Mouse (Mus musculus) heart, embryonic 14.5 days (tissue): ENCODE measurements around the gene Gimap5. TPM values are rescaled to one million over a fixed set of nuclear protein-coding genes. Genes with fewer than 3 reads are reported as not detected.

Experiments
- ATAC-seq: fragments of 200-750 bp; cut with Nextera tagmentation; 2 replicates; pipeline ENCODE4 v1.8.0; 2017; ENCODE audit warnings: low read depth, moderate TSS enrichment; ENCODE audit not compliant: insufficient number of reproducible peaks, insufficient read depth, low FRiP score
- H3K27ac ChIP-seq, 2 experiments: fragments of 200-500 bp in 1 of 2; fragments of 300-500 bp in 1 of 2; sonication (generic) in 1 of 2; replicated peaks in 1 of 2; 2 replicates each; pipeline ENCODE4 v1.5.1; 2012 to 2014; ENCODE audit warnings: low read depth in 2 of 2, low read length in 2 of 2, control low read depth in 1 of 2, mild to moderate bottlenecking in 1 of 2, mixed read lengths in 1 of 2; ENCODE audit not compliant: control insufficient read depth in 1 of 2, insufficient read depth in 1 of 2
- H3K27me3 ChIP-seq: fragments of 300-500 bp; sonication (generic); 2 replicates; pipeline ENCODE4 v1.6.1; 2014; ENCODE audit warnings: mild to moderate bottlenecking, low read length, control low read depth; ENCODE audit not compliant: control insufficient read depth, insufficient read depth
- H3K36me3 ChIP-seq: fragments of 300-500 bp; sonication (generic); 2 replicates; pipeline ENCODE4 v1.6.1; 2014; ENCODE audit warnings: mild to moderate bottlenecking, control low read depth, low read length, mixed read lengths; ENCODE audit not compliant: control insufficient read depth, insufficient read depth
- H3K4me1 ChIP-seq, 2 experiments: fragments of 200-500 bp in 1 of 2; fragments of 300-500 bp in 1 of 2; sonication (generic) in 1 of 2; 2 replicates each; pipeline ENCODE4 v1.6.1; 2012 to 2014; ENCODE audit warnings: low read length in 2 of 2, control low read depth in 1 of 2, mixed read lengths in 1 of 2; ENCODE audit not compliant: control insufficient read depth in 2 of 2, insufficient read depth in 2 of 2
- H3K4me2 ChIP-seq: fragments of 300-500 bp; sonication (generic); 2 replicates; pipeline ENCODE4 v1.6.1; 2014; ENCODE audit warnings: mild to moderate bottlenecking, low read length
- H3K4me3 ChIP-seq, 2 experiments: fragments of 200-500 bp in 1 of 2; fragments of 300-500 bp in 1 of 2; sonication (generic) in 1 of 2; 2 replicates each; pipeline ENCODE4 v1.5.1; 2012 to 2014; ENCODE audit warnings: low read length in 2 of 2, mild to moderate bottlenecking in 2 of 2, control low read depth in 1 of 2, low read depth in 1 of 2, moderate library complexity in 1 of 2; ENCODE audit not compliant: control insufficient read depth in 1 of 2, insufficient read depth in 1 of 2
- H3K9ac ChIP-seq: fragments of 300-500 bp; sonication (generic); 2 replicates; pipeline ENCODE4 v1.6.1; 2014; ENCODE audit warnings: mild to moderate bottlenecking, low read length
- H3K9me3 ChIP-seq: fragments of 300-500 bp; sonication (generic); 2 replicates; pipeline ENCODE4 v1.6.1; 2016; ENCODE audit warnings: low read length, control low read depth; ENCODE audit not compliant: control insufficient read depth
- WGBS: fragments of 180-500 bp; shearing (Covaris S2); extraction: QIAGEN DNeasy Blood & Tissue Kit; methylation state at CpG from one replicate; pipeline ENCODE4 v1.1.7; 2014; 5-methylcytosine and 5-hydroxymethylcytosine counted together
- polyA plus RNA-seq: library from polyadenylated mRNA; unstranded; fragments of >200 nt; fragmentation: Nextera tagmentation; extraction: Ambion mirVana; gene quantifications from 2 replicates; pipeline ENCODE4 v1.2.1, GENCODE M21; 2014

The Gimap5 gene
- polyA plus RNA-seq, 1 experiment from 2014 or later, result 8.7 TPM

DNA sequence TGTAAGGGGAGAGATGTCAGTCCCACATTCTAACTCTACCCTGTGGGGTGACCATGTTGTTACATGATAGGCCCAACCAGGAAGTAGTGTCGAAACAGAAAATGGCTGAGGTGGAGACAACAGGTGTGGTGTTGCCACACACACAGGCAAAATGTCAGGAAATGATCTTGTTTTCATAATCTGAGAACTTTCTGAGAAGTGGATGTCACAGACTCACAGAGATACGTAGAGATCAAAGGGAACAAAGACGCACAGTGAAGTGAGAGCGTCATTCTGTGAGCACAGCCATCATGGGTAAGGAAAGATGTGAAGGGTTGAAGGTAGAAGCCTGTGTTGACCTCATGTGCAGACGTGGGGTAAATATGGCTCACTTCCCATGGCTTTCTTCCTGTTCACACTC is 18.2 kb upstream of the Gimap5 start:
- Histone ChIP-seq H3K27ac (no peak overlapping the region), H3K4me2 (no peak overlapping the region), H3K27me3 (no peaks in the 10 kb centered on the region), H3K4me3 (no peak overlapping the region), H3K9me3 (no peaks in the 10 kb centered on the region), H3K9ac (no peak overlapping the region), H3K4me1 (peaks cover 0 to 9% of the 10 kb centered on the region in 2 experiments; a peak in 2 of 4 replicates), H3K36me3 (no peaks in the 10 kb centered on the region)
- ATAC-seq, result no peak
- WGBS, result 85% methylated on average over 5 of the region's 5 CpGs

DNA sequence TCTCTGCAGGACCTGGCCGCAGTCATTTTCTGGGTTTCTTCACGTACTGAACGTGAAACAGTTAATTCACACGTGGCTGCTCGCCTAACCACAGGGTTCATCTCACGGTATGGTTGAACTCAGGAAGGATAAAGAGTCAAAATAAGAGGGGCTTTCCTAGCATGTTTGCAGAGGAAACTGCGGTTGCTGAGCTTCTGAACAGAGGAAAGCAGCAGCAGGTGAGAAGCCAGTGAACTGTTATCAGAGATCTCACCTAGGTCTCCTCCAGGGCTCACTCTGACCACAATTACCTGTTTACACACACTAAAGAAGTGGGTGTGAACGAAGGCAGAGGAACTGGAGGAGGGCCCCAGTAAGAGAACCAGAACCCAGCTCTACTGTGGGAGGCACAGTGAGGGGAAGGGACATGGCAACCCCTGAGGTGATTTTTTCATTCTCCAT is 13.1 kb upstream of the Gimap5 start:
- H3K27ac ChIP-seq, result no peak overlapping the region
- no peak for ATAC-seq
- no peak overlapping the region for H3K9ac ChIP-seq
- no peak overlapping the region for H3K4me2 ChIP-seq
- no peaks in the 10 kb centered on the region for H3K9me3 ChIP-seq
- no peak overlapping the region for H3K4me3 ChIP-seq
- WGBS, result 38% methylated on average over 8 of the region's 8 CpGs
- H3K36me3 ChIP-seq, result no peaks in the 10 kb centered on the region
- H3K27me3 ChIP-seq, result no peaks in the 10 kb centered on the region
- no peaks in the 10 kb centered on the region for H3K4me1 ChIP-seq

DNA sequence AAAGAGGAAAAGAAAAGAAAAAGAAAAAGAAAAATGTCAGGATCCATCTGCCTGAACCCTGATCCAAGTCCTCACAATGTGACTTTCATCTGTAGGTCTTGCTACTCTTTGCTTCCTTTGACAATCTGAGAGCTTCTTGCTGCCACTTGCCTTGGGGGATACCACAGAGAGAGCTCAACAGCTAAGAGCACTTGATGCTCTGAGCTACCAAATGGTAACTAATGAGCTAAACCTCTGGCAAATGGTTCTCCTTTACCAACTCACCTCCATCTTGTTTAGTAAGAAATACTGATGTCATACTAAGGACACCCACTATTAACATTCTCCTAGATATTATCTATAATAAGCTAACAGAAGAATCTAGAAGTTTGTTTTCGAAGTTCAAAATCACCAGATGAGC is 12.3 kb upstream of the Gimap5 start:
- Histone ChIP-seq H3K9ac (no peak overlapping the region), H3K9me3 (no peaks in the 10 kb centered on the region), H3K27ac (no peak overlapping the region), H3K27me3 (no peaks in the 10 kb centered on the region), H3K4me1 (no peaks in the 10 kb centered on the region), H3K36me3 (no peaks in the 10 kb centered on the region), H3K4me2 (no peak overlapping the region), H3K4me3 (no peak overlapping the region)
- 80% methylated on average over 1 of the region's 1 CpGs for WGBS
- ATAC-seq, result no peak

DNA sequence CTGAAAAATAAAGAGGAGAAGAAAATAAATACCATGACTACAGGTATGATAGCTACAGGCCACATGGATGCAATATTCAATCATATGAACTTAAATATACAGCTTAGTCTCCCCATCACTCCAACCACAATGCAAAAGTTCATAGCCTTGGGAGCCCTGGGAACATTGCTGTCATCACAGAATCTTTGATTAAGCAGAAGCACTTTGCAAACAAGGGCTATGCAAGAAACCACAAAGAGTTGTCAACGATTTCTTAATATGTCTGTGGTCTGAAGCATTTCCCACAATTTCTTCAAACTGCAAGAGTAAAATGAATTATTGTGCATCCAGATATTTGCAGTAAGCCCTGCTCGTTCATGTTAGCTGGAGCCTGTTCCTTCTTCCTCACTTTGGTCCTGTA is 8.9 kb upstream of the Gimap5 start:
- no peaks in the 10 kb centered on the region; a peak in 1 of 4 replicates for H3K4me1 ChIP-seq
- peaks cover 8% of the 10 kb centered on the region for H3K27me3 ChIP-seq
- no peak overlapping the region for H3K27ac ChIP-seq
- no peaks in the 10 kb centered on the region for H3K9me3 ChIP-seq
- no peak overlapping the region for H3K9ac ChIP-seq
- no peak overlapping the region for H3K4me3 ChIP-seq
- 69% methylated on average over 2 of the region's 2 CpGs for WGBS
- ATAC-seq, result no peak
- no peaks in the 10 kb centered on the region for H3K36me3 ChIP-seq
- no peak overlapping the region for H3K4me2 ChIP-seq

DNA sequence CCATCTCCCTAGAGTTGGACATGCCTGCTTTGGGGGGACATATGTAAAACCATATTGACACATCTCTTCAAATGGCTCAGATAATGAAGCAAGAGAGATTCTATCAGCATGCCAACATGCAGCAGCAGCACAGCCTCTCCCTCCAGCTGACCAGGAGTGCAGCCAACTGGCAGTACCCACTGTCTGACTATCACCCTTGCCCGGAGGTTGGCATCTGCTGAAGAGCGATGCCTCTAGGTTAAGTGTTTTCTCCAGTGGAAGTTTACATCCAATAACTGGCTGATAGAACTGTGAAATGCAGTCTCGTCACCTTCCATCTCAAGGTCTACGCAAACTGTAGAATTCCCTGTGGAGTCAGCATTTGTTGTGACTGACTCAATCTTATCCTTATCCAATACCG is 8.3 kb upstream of the Gimap5 start:
- Histone ChIP-seq H3K27ac (no peak overlapping the region), H3K9me3 (no peaks in the 10 kb centered on the region), H3K4me3 (no peak overlapping the region), H3K36me3 (no peaks in the 10 kb centered on the region), H3K27me3 (peaks cover 15% of the 10 kb centered on the region), H3K9ac (no peak overlapping the region), H3K4me2 (no peak overlapping the region), H3K4me1 (peaks cover 0 to 3% of the 10 kb centered on the region in 2 experiments; a peak in 2 of 4 replicates)
- 70% methylated on average over 5 of the region's 5 CpGs for WGBS
- no peak for ATAC-seq

GRCm38 (mm10) chr6:48738961-48739779 is 6.8 kb upstream of the Gimap5 start, which contains the start of gene Gimap1:
Gimap1 (plus strand) TSS chr6:48739054.
- H3K27ac ChIP-seq, result peak within 1 kb of the TSS; percentile 68 to 88
- peak within 1 kb of the TSS; percentile 39 to 58 for H3K4me3 ChIP-seq
- H3K4me1 ChIP-seq, result peaks cover 0 to 4% of the 10 kb centered on the region in 2 experiments; a peak in 2 of 4 replicates
- H3K9ac ChIP-seq, result peak within 1 kb of the TSS; percentile 48
- peaks cover 27% of the 10 kb centered on the region for H3K27me3 ChIP-seq
- 49% methylated on average over 15 of the region's 15 CpGs for WGBS
- ATAC-seq, result peak; percentile 17; the same call in 1 of the 2 replicates
- H3K4me2 ChIP-seq, result peak within 1 kb of the TSS; percentile 55
- no peaks in the 10 kb centered on the region for H3K36me3 ChIP-seq
- H3K9me3 ChIP-seq, result no peaks in the 10 kb centered on the region

- H3K9me3 ChIP-seq, result no peaks in the 10 kb centered on the region
- H3K36me3 ChIP-seq, result no peaks in the 10 kb centered on the region
- peak overlapping the region; percentile 16; the same call in 1 of the 2 replicates for H3K9ac ChIP-seq
- peak overlapping the region; percentile 29 to 39; a peak in 3 of 4 replicates for H3K4me3 ChIP-seq
- peaks cover 0 to 4% of the 10 kb centered on the region in 2 experiments; a peak in 2 of 4 replicates for H3K4me1 ChIP-seq
- ATAC-seq, result no peak
- H3K4me2 ChIP-seq, result peak overlapping the region; percentile 55
- WGBS, result 76% methylated on average over 3 of the region's 3 CpGs
- peak overlapping the region in 1 of 2 experiments; percentile 68; a peak in 2 of 4 replicates for H3K27ac ChIP-seq
- peaks cover 29% of the 10 kb centered on the region for H3K27me3 ChIP-seq
Measured at GRCm38 (mm10) chr6:48739780-48740055, 6.3 kb upstream of the Gimap5 start.
